Mouse (Mus musculus) neural tube, embryonic 11.5 days (tissue): ENCODE measurements at regions not wholly inside any gene's neighbourhood (a gene's known extent, or its start where the extent isn't known, plus 50 kb on each side); places are given as distances from the start of the nearest gene placed in this dataset.
A peak's percentile ranks its signal among the peaks of the same experiment; 100 is the strongest.

Experiments
- ATAC-seq: fragments of 200-750 bp; cut with Nextera tagmentation; 2 replicates; pipeline ENCODE4 v1.8.0; 2017; ENCODE audit warnings: moderate number of reproducible peaks, mild to moderate bottlenecking, moderate TSS enrichment, moderate library complexity; ENCODE audit not compliant: insufficient read depth, low FRiP score, low TSS enrichment
- DNase-seq: peaks from one replicate; pipeline ENCODE4 v3.0.0-alpha.2; 2015; ENCODE audit warnings: low spot score
- H3K27ac ChIP-seq: fragments of 300-500 bp; sonication (generic); 2 replicates; pipeline ENCODE4 v1.5.1; 2014; ENCODE audit warnings: low read depth, mild to moderate bottlenecking, low read length
- H3K27me3 ChIP-seq: fragments of 300-500 bp; sonication (generic); 2 replicates; pipeline ENCODE4 v1.6.1; 2014; ENCODE audit warnings: mild to moderate bottlenecking, low read length, mixed read lengths; ENCODE audit not compliant: control insufficient read depth, insufficient read depth
- H3K36me3 ChIP-seq: fragments of 300-500 bp; sonication (generic); 2 replicates; pipeline ENCODE4 v1.6.1; 2014; ENCODE audit warnings: mild to moderate bottlenecking, low read length, moderate library complexity, mixed read lengths; ENCODE audit not compliant: control insufficient read depth, insufficient read depth
- H3K4me1 ChIP-seq: fragments of 300-500 bp; sonication (generic); 2 replicates; pipeline ENCODE4 v1.6.1; 2014; ENCODE audit warnings: low read length, mixed read lengths; ENCODE audit not compliant: control insufficient read depth, insufficient read depth
- H3K4me2 ChIP-seq: fragments of 300-500 bp; sonication (generic); 2 replicates; pipeline ENCODE4 v1.6.1; 2014; ENCODE audit warnings: low read depth, mild to moderate bottlenecking, moderate library complexity
- H3K4me3 ChIP-seq: fragments of 300-500 bp; sonication (generic); 2 replicates; pipeline ENCODE4 v1.5.1; 2014; ENCODE audit warnings: low read depth, low read length
- H3K9ac ChIP-seq: fragments of 300-500 bp; sonication (generic); 2 replicates; pipeline ENCODE4 v1.6.1; 2014; ENCODE audit warnings: mild to moderate bottlenecking, low read length
- H3K9me3 ChIP-seq: fragments of 300-500 bp; sonication (generic); 2 replicates; pipeline ENCODE4 v1.6.1; 2016; ENCODE audit warnings: low read length; ENCODE audit not compliant: control insufficient read depth
- WGBS: fragments of 180-500 bp; shearing (Covaris S2); extraction: QIAGEN DNeasy Blood & Tissue Kit; methylation state at CpG from one replicate; pipeline ENCODE4 v1.1.7; 2014; 5-methylcytosine and 5-hydroxymethylcytosine counted together

GRCm38 (mm10) chr6:22541603-22542002 is 185.6 kb upstream of the Fam3c start:
- Histone ChIP-seq H3K9me3 (no peaks in the 10 kb centered on the region), H3K27me3 (no peaks in the 10 kb centered on the region), H3K27ac (no peak overlapping the region), H3K4me3 (no peak overlapping the region), H3K36me3 (no peaks in the 10 kb centered on the region), H3K9ac (no peak overlapping the region), H3K4me1 (no peaks in the 10 kb centered on the region), H3K4me2 (no peak overlapping the region)
- WGBS = 86% methylated on average over 1 of the region's 2 CpGs
- DNase-seq = no peak
- no peak for ATAC-seq

- Histone ChIP-seq H3K4me2 (no peak overlapping the region), H3K9me3 (no peaks in the 10 kb centered on the region), H3K36me3 (no peaks in the 10 kb centered on the region), H3K4me1 (no peaks in the 10 kb centered on the region), H3K9ac (no peak overlapping the region), H3K27me3 (no peaks in the 10 kb centered on the region), H3K27ac (no peak overlapping the region), H3K4me3 (no peak overlapping the region)
- 93% methylated on average over 4 of the region's 4 CpGs for WGBS
- ATAC-seq (no peak), DNase-seq (no peak)
Observed at GRCm38 (mm10) chr6:22538254-22538653, 182.2 kb upstream of the Fam3c start.

- Histone ChIP-seq H3K9me3 (no peaks in the 10 kb centered on the region), H3K4me2 (no peak overlapping the region), H3K9ac (no peak overlapping the region), H3K27me3 (no peaks in the 10 kb centered on the region), H3K4me3 (no peak overlapping the region), H3K36me3 (no peaks in the 10 kb centered on the region), H3K4me1 (no peaks in the 10 kb centered on the region), H3K27ac (no peak overlapping the region)
- ATAC-seq (no peak), DNase-seq (no peak)
- WGBS = 89% methylated on average over 3 of the region's 3 CpGs
Observed at GRCm38 (mm10) chr6:22524384-22524783, 168.3 kb upstream of the Fam3c start.

- Histone ChIP-seq H3K36me3 (no peaks in the 10 kb centered on the region), H3K4me3 (no peak overlapping the region), H3K27me3 (no peaks in the 10 kb centered on the region), H3K4me2 (no peak overlapping the region), H3K27ac (no peak overlapping the region), H3K4me1 (no peaks in the 10 kb centered on the region), H3K9ac (no peak overlapping the region), H3K9me3 (no peaks in the 10 kb centered on the region)
- DNase-seq = no peak
- WGBS = 88% methylated on average over 9 of the region's 9 CpGs
- ATAC-seq = no peak
Observed at GRCm38 (mm10) chr6:22523582-22524234, 167.7 kb upstream of the Fam3c start.

GRCm38 (mm10) chr6:22506871-22507270 is 150.8 kb upstream of the Fam3c start:
- WGBS = 83% methylated on average over 1 of the region's 1 CpGs
- no peak overlapping the region for H3K9ac ChIP-seq
- H3K4me3 ChIP-seq = no peak overlapping the region
- DNase-seq (no peak), ATAC-seq (no peak)
- H3K36me3 ChIP-seq = no peaks in the 10 kb centered on the region
- no peaks in the 10 kb centered on the region for H3K27me3 ChIP-seq
- no peak overlapping the region for H3K4me2 ChIP-seq
- no peaks in the 10 kb centered on the region for H3K4me1 ChIP-seq
- no peaks in the 10 kb centered on the region for H3K9me3 ChIP-seq
- no peak overlapping the region for H3K27ac ChIP-seq

GRCm38 (mm10) chr6:22497306-22497705 is 141.3 kb upstream of the Fam3c start:
- no peak overlapping the region for H3K4me2 ChIP-seq
- H3K4me1 ChIP-seq = no peaks in the 10 kb centered on the region
- DNase-seq = no peak
- no peaks in the 10 kb centered on the region for H3K27me3 ChIP-seq
- H3K9ac ChIP-seq = no peak overlapping the region
- H3K36me3 ChIP-seq = no peaks in the 10 kb centered on the region
- 83% methylated on average over 9 of the region's 9 CpGs for WGBS
- H3K9me3 ChIP-seq = no peaks in the 10 kb centered on the region
- ATAC-seq = no peak
- no peak overlapping the region for H3K27ac ChIP-seq
- no peak overlapping the region for H3K4me3 ChIP-seq

- DNase-seq (no peak), ATAC-seq (no peak)
- no peak overlapping the region for H3K9ac ChIP-seq
- no peak overlapping the region for H3K27ac ChIP-seq
- no peak overlapping the region for H3K4me3 ChIP-seq
- no peak overlapping the region for H3K4me2 ChIP-seq
- H3K4me1 ChIP-seq = no peaks in the 10 kb centered on the region
- WGBS = 77% methylated on average over 1 of the region's 1 CpGs
- H3K9me3 ChIP-seq = no peaks in the 10 kb centered on the region
- H3K36me3 ChIP-seq = no peaks in the 10 kb centered on the region
- H3K27me3 ChIP-seq = no peaks in the 10 kb centered on the region
Observed at GRCm38 (mm10) chr6:22496471-22496870, 140.4 kb upstream of the Fam3c start.

GRCm38 (mm10) chr6:22493632-22494260 is 137.7 kb upstream of the Fam3c start:
- no peak overlapping the region for H3K27ac ChIP-seq
- no peaks in the 10 kb centered on the region for H3K4me1 ChIP-seq
- H3K36me3 ChIP-seq = no peaks in the 10 kb centered on the region
- ATAC-seq (peak; percentile 58; the same call in 1 of the 2 replicates), DNase-seq (peak; percentile 20)
- no peaks in the 10 kb centered on the region for H3K27me3 ChIP-seq
- 48% methylated on average over 11 of the region's 11 CpGs for WGBS
- H3K9me3 ChIP-seq = no peaks in the 10 kb centered on the region
- no peak overlapping the region for H3K4me2 ChIP-seq
- no peak overlapping the region for H3K9ac ChIP-seq
- H3K4me3 ChIP-seq = no peak overlapping the region

GRCm38 (mm10) chr6:22492896-22493295 is 136.9 kb upstream of the Fam3c start:
- Histone ChIP-seq H3K36me3 (no peaks in the 10 kb centered on the region), H3K4me1 (no peaks in the 10 kb centered on the region), H3K9ac (no peak overlapping the region), H3K9me3 (no peaks in the 10 kb centered on the region), H3K27me3 (no peaks in the 10 kb centered on the region), H3K4me2 (no peak overlapping the region), H3K27ac (no peak overlapping the region), H3K4me3 (no peak overlapping the region)
- DNase-seq = no peak
- WGBS = 94% methylated on average over 17 of the region's 17 CpGs
- ATAC-seq = no peak
